21 mouse cellular contexts compared by ENCODE assay signal in the genomic region with DNA sequence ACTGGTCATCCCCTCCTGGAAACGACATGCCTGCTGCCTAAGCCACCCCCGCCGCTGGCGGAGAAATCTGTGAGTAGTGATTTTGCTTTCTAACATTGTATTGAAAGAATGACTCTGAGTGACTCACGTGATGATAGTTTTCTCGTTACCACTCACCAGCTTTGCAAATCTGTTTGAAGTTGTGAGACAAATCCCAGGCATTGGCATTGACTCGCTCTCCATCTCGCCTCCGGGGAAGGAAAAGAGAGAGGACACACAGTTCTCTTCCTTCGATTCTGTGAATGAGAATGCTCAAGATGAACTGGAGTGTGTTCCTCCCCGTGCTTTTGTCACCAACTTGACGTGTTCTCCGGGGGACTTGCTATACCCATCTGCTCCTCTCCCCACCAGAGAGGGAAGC. TPM values are rescaled to one million over a fixed set of nuclear protein-coding genes. Genes with fewer than 3 reads are reported as not detected.
A peak's percentile ranks its signal among the peaks of the same experiment; 100 is the strongest.
DNase-seq lines count a peak whose midpoint lies in the region; ATAC-seq and TF ChIP-seq lines count a peak whose summit lies in the region.
"Had no signal": no experiment of that assay in that cellular context is flagged by ENCODE, and none has a peak within 500 bp of the region (broad histone marks: within the 10 kb centered on the region; RNA-seq: fewer than 3 reads in every experiment).

No protein-coding gene starts in this region.

- H3K4me1 ChIP-seq in forebrain, postnatal 0 days (ENCODE audit: insufficient read depth) = no peaks in the 10 kb centered on the region
- no peaks in the 10 kb centered on the region for H3K4me1 ChIP-seq in forebrain, embryonic 16.5 days (replicated peaks; ENCODE audit: control insufficient read depth, insufficient read depth, low read length)
- H3K4me1 ChIP-seq in heart, embryonic 13.5 days = peaks cover 34% of the 10 kb centered on the region
- no peaks in the 10 kb centered on the region for H3K4me1 ChIP-seq in midbrain, embryonic 14.5 days (ENCODE audit: control insufficient read depth, insufficient read depth, low read length)
- H3K4me1 ChIP-seq in midbrain, embryonic 16.5 days (ENCODE audit: control insufficient read depth, insufficient read depth, low read length) = no peaks in the 10 kb centered on the region

- H3K9ac ChIP-seq in forebrain, postnatal 0 days = no peak overlapping the region
- H3K9ac ChIP-seq in forebrain, embryonic 16.5 days (replicated peaks; ENCODE audit: low read depth, low read length) = no peak overlapping the region
- H3K9ac ChIP-seq in heart, embryonic 13.5 days = peak overlapping the region; percentile 53
- no peak overlapping the region for H3K9ac ChIP-seq in midbrain, embryonic 14.5 days (replicated peaks; ENCODE audit: low read length)
- no peak overlapping the region for H3K9ac ChIP-seq in midbrain, embryonic 16.5 days (ENCODE audit: low read depth, low read length)
- H3K9ac ChIP-seq: forebrain, embryonic 15.5 days; liver, postnatal 0 days had no signal

- H3K36me3 ChIP-seq in forebrain, postnatal 0 days (ENCODE audit: insufficient read depth) = no peaks in the 10 kb centered on the region
- no peaks in the 10 kb centered on the region for H3K36me3 ChIP-seq in forebrain, embryonic 16.5 days (ENCODE audit: control insufficient read depth, insufficient read depth)
- no peaks in the 10 kb centered on the region for H3K36me3 ChIP-seq in heart, embryonic 13.5 days
- no peaks in the 10 kb centered on the region for H3K36me3 ChIP-seq in midbrain, embryonic 14.5 days (ENCODE audit: control insufficient read depth, insufficient read depth, low read length)
- no peaks in the 10 kb centered on the region for H3K36me3 ChIP-seq in midbrain, embryonic 16.5 days (ENCODE audit: control insufficient read depth, insufficient read depth, low read length)
- H3K36me3 ChIP-seq: embryonic facial prominence, embryonic 10.5 days; forebrain, embryonic 15.5 days had no signal

- no peaks in the 10 kb centered on the region for H3K9me3 ChIP-seq in forebrain, postnatal 0 days (ENCODE audit: low read length)
- H3K9me3 ChIP-seq in forebrain, embryonic 16.5 days (ENCODE audit: control insufficient read depth, low read length) = no peaks in the 10 kb centered on the region
- no peaks in the 10 kb centered on the region for H3K9me3 ChIP-seq in heart, embryonic 13.5 days
- no peaks in the 10 kb centered on the region for H3K9me3 ChIP-seq in midbrain, embryonic 14.5 days (ENCODE audit: control insufficient read depth, low read length)
- H3K9me3 ChIP-seq in midbrain, embryonic 16.5 days (replicated peaks; ENCODE audit: control insufficient read depth, low read length, poor library complexity, severe bottlenecking) = no peaks in the 10 kb centered on the region
- H3K9me3 ChIP-seq: embryonic facial prominence, embryonic 10.5 days; forebrain, embryonic 15.5 days had no signal

- no peak overlapping the region for H3K4me2 ChIP-seq in forebrain, postnatal 0 days (ENCODE audit: low read depth)
- no peak overlapping the region for H3K4me2 ChIP-seq in forebrain, embryonic 16.5 days (ENCODE audit: low read length)
- H3K4me2 ChIP-seq in heart, embryonic 13.5 days = peak overlapping the region; percentile 60
- no peak overlapping the region for H3K4me2 ChIP-seq in midbrain, embryonic 14.5 days (ENCODE audit: low read length)
- H3K4me2 ChIP-seq in midbrain, embryonic 16.5 days (ENCODE audit: low read length) = no peak overlapping the region
- H3K4me2 ChIP-seq: forebrain, embryonic 15.5 days; liver, embryonic 11.5 days had no signal

- ATAC-seq in forebrain, postnatal 0 days = peak; percentile 51; the same call in 1 of the 2 replicates
- ATAC-seq in forebrain, embryonic 16.5 days = no peak
- ATAC-seq in heart, embryonic 13.5 days (ENCODE audit: extremely low read depth, insufficient number of reproducible peaks, low FRiP score, low TSS enrichment) = no peak
- no peak for ATAC-seq in midbrain, embryonic 14.5 days (ENCODE audit: low FRiP score, low TSS enrichment)
- no peak for ATAC-seq in midbrain, embryonic 16.5 days
- ATAC-seq: forebrain, embryonic 15.5 days; intestine, postnatal 0 days; liver, postnatal 0 days; lung, postnatal 0 days had no signal

- no peak overlapping the region for H3K4me3 ChIP-seq in forebrain, postnatal 0 days (ENCODE audit: low read depth, low read length)
- no peak overlapping the region for H3K4me3 ChIP-seq in forebrain, embryonic 16.5 days (replicated peaks; ENCODE audit: low read length)
- H3K4me3 ChIP-seq in heart, embryonic 13.5 days = peak overlapping the region; percentile 22; the same call in 1 of the 2 replicates
- no peak overlapping the region for H3K4me3 ChIP-seq in midbrain, embryonic 14.5 days (replicated peaks; ENCODE audit: low read depth, low read length)
- H3K4me3 ChIP-seq in midbrain, embryonic 16.5 days (ENCODE audit: low read depth, low read length) = no peak overlapping the region
- H3K4me3 ChIP-seq: embryonic facial prominence, embryonic 10.5 days; forebrain, embryonic 15.5 days had no signal

- no peak for TF ChIP-seq CTCF in forebrain, postnatal 0 days (IDR thresholded peaks at IDR 0.05; ENCODE audit: low read depth)

- H3K27ac ChIP-seq in forebrain, postnatal 0 days (ENCODE audit: low read depth, low read length) = no peak overlapping the region
- no peak overlapping the region for H3K27ac ChIP-seq in forebrain, embryonic 16.5 days (ENCODE audit: low read length)
- 0 out of 2 replicates have a peak overlapping the region, but pooled peaks have one; percentile 12 for H3K27ac ChIP-seq in heart, embryonic 13.5 days (replicated peaks)
- no peak overlapping the region for H3K27ac ChIP-seq in midbrain, embryonic 14.5 days (replicated peaks; ENCODE audit: low read depth, low read length)
- H3K27ac ChIP-seq in midbrain, embryonic 16.5 days (ENCODE audit: low read length) = no peak overlapping the region
- H3K27ac ChIP-seq: embryonic facial prominence, embryonic 10.5 days; forebrain, embryonic 15.5 days; macrophage had no signal

- H3K27me3 ChIP-seq in forebrain, postnatal 0 days (ENCODE audit: insufficient read depth, low read length) = no peaks in the 10 kb centered on the region
- no peaks in the 10 kb centered on the region for H3K27me3 ChIP-seq in forebrain, embryonic 16.5 days (replicated peaks; ENCODE audit: control insufficient read depth, insufficient read depth, low read length)
- no peaks in the 10 kb centered on the region for H3K27me3 ChIP-seq in heart, embryonic 13.5 days (replicated peaks)
- H3K27me3 ChIP-seq in midbrain, embryonic 14.5 days (ENCODE audit: control insufficient read depth, insufficient read depth, low read length) = no peaks in the 10 kb centered on the region
- H3K27me3 ChIP-seq in midbrain, embryonic 16.5 days (ENCODE audit: control insufficient read depth, insufficient read depth, low read depth, low read length) = no peaks in the 10 kb centered on the region
- H3K27me3 ChIP-seq: forebrain, embryonic 15.5 days had no signal

- peak; percentile 7 for DNase-seq in forebrain, postnatal 0 days
- DNase-seq in heart, adult 9 months (ENCODE audit: low spot score in 2 of 2) = no peak
- DNase-seq in layer of hippocampus, adult 18-20 months (ENCODE audit: low spot score in 2 of 2) = peak; percentile 10 to 44
- no peak for DNase-seq in layer of hippocampus, adult 9-11 months
- DNase-seq in midbrain, embryonic 14.5 days = peak; percentile 9
- DNase-seq: adrenal gland, postnatal 36 days; cerebellum, adult 11-12 months; cerebellum, postnatal 10 days; kidney, postnatal 25 days; liver, postnatal 0 days; thymus, adult 2 months; thymus, postnatal 4 days had no signal

- WGBS in forebrain, postnatal 0 days = 61% methylated on average over 13 of the region's 13 CpGs
- WGBS in forebrain, embryonic 16.5 days = 66% methylated on average over 13 of the region's 13 CpGs
- WGBS in heart, embryonic 13.5 days = 30% methylated on average over 13 of the region's 13 CpGs
- 73% methylated on average over 13 of the region's 13 CpGs for WGBS in midbrain, embryonic 14.5 days
- WGBS in midbrain, embryonic 16.5 days = 69% methylated on average over 13 of the region's 13 CpGs

RNA-seq across cellular contexts. Expression of a gene that starts 11.0 kb away (rescaled TPM):
- total RNA-seq in forebrain, postnatal 0 days (2014; rRNA removed) = 4.2 and 8.5 TPM in 2 replicates
- polyA plus RNA-seq in forebrain, postnatal 0 days (2015; fragmentation: Nextera tagmentation; extraction: Ambion mirVana) = 3.1 and 5.0 TPM in 2 replicates
- 6.4 and 10.5 TPM in 2 replicates for polyA plus RNA-seq in forebrain, embryonic 16.5 days (2015; fragmentation: Nextera tagmentation; extraction: Ambion mirVana)
- 2.0 and 4.0 TPM in 2 replicates for polyA plus RNA-seq in heart, embryonic 13.5 days (2015; fragmentation: Nextera tagmentation; extraction: Ambion mirVana)
- total RNA-seq in layer of hippocampus, adult 18-20 months (2021) = 1 to 10 TPM; 1.4 to 1.7 TPM
- polyA plus RNA-seq in midbrain, embryonic 14.5 days (2014; fragmentation: Nextera tagmentation; extraction: Ambion mirVana) = 0.18 and 0.45 TPM in 2 replicates
- 0.41 and 0.57 TPM in 2 replicates for polyA plus RNA-seq in midbrain, embryonic 16.5 days (2015; fragmentation: Nextera tagmentation; extraction: Ambion mirVana)

RNA-seq across cellular contexts. Expression of a gene that starts 57.5 kb away (rescaled TPM):
- total RNA-seq in forebrain, postnatal 0 days (2014; rRNA removed) = 75.6 and 87.0 TPM in 2 replicates
- polyA plus RNA-seq in forebrain, postnatal 0 days (2015; fragmentation: Nextera tagmentation; extraction: Ambion mirVana) = 27.1 and 31.0 TPM in 2 replicates
- polyA plus RNA-seq in forebrain, embryonic 16.5 days (2015; fragmentation: Nextera tagmentation; extraction: Ambion mirVana) = 50.6 and 56.9 TPM in 2 replicates
- polyA plus RNA-seq in heart, embryonic 13.5 days (2015; fragmentation: Nextera tagmentation; extraction: Ambion mirVana) = 47.2 and 51.4 TPM in 2 replicates
- 10 to 100 TPM; 61.4 to 66.2 TPM for total RNA-seq in layer of hippocampus, adult 18-20 months (2021)
- 40.8 and 66.2 TPM in 2 replicates for polyA plus RNA-seq in midbrain, embryonic 14.5 days (2014; fragmentation: Nextera tagmentation; extraction: Ambion mirVana)
- 38.5 and 38.7 TPM in 2 replicates for polyA plus RNA-seq in midbrain, embryonic 16.5 days (2015; fragmentation: Nextera tagmentation; extraction: Ambion mirVana)

Comparison
In these comparisons a context has a peak if more than half of its experiments do, and no peak if none do; other contexts are left out.
1. DNase-seq: peak in forebrain, postnatal 0 days (single experiment), layer of hippocampus, adult 18-20 months (2 of 2) and midbrain, embryonic 14.5 days (single experiment); none in heart, adult 9 months (0 of 2) and layer of hippocampus, adult 9-11 months (single experiment).